Comparison of ENCODE assay signal across 8 mouse cellular contexts in the genomic region with DNA sequence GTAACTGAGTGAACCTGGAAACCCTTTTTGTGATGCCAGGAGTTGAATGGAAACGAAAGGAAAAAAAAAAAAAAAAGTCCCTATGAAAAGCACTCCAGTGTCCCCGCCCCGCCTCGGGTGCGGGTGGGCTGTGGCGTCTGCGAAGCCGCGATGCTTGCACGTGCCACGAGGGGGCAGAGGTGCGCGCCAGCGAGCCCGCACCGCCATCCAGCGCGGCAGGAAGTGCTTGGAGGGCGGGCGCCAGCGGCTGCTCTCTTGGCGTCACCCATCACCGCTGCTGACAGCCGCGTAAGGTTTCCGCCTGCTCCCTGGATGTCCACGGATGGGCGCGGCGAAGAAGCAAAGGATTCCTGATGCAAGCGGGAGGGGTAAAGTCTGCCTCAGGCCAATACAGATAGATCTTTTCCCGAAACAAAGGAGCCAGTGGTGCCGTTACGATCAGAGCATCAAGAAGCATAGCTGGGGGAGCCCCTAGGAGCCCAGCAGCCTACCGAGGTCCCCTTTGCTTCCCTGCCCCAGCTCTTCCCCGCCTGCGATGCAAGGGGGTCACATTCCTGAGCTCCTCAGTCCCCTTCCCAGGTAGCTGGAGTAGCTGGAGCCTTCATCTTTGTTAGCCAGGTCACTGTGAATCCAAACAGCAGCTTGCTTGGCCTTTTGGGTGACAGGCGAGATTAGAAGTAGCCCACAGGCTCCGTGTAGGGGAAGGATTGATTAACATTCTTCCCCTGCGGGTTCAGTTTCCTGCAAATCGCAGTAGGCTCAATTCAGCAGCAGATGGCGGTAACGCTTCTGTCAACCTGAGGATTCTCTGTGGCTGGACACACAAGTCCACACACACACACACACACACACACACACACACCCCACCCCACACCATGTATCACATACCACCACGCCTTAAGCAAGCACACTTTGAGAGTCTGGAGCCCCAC.
A peak's percentile ranks its signal among the peaks of the same experiment; 100 is the strongest.
DNase-seq lines count a peak whose midpoint lies in the region; ATAC-seq lines count a peak whose summit lies in the region.

No protein-coding gene starts in this region.

- peak overlapping the region; percentile 100 for H3K27ac ChIP-seq in hindbrain, embryonic 16.5 days (ENCODE audit: low read depth, low read length)

- H3K27me3 ChIP-seq in hindbrain, embryonic 16.5 days (replicated peaks; ENCODE audit: control insufficient read depth, insufficient read depth, low read length): no peaks in the 10 kb centered on the region

- peak overlapping the region; percentile 58 for H3K4me3 ChIP-seq in hindbrain, embryonic 16.5 days (ENCODE audit: low read length)

- H3K9me3 ChIP-seq in hindbrain, embryonic 16.5 days (ENCODE audit: control insufficient read depth, low read length): no peaks in the 10 kb centered on the region

- H3K36me3 ChIP-seq in hindbrain, embryonic 16.5 days (ENCODE audit: control insufficient read depth, insufficient read depth, low read length): no peaks in the 10 kb centered on the region

- peak; percentile 75 for DNase-seq in WW6 (ENCODE audit: low read depth, low spot score)
- DNase-seq in cerebellum, postnatal 4 days (ENCODE audit: low spot score in 2 of 2): peak; percentile 95 to 96
- DNase-seq in gastrocnemius, adult 18-20 months (ENCODE audit: low spot score): peak; percentile 82
- peak; percentile 89 to 91 for DNase-seq in left cerebral cortex, adult 18-20 months (ENCODE audit: low spot score in 2 of 2)
- peak; percentile 94 to 96 for DNase-seq in lung, postnatal 4 days
- DNase-seq in right cerebral cortex, adult 18-20 months: peak; percentile 95
- DNase-seq in urinary bladder, adult 2 months (ENCODE audit: low spot score): peak; percentile 65

- under 1% methylated on average over 44 of the region's 44 CpGs for WGBS in hindbrain, embryonic 16.5 days

- peak overlapping the region; percentile 94 for H3K9ac ChIP-seq in hindbrain, embryonic 16.5 days (ENCODE audit: low read depth, low read length)

- peak; percentile 95 for ATAC-seq in hindbrain, embryonic 16.5 days

- peak overlapping the region; percentile 96 for H3K4me2 ChIP-seq in hindbrain, embryonic 16.5 days (ENCODE audit: low read length)

- H3K4me1 ChIP-seq in hindbrain, embryonic 16.5 days (ENCODE audit: control insufficient read depth, insufficient read depth, low read depth, low read length): peaks cover 6% of the 10 kb centered on the region

Comparison
In these comparisons a context has a peak if more than half of its experiments do, and no peak if none do; other contexts are left out.
1. Peak in every context shown above with its lines: DNase-seq, ATAC-seq, H3K4me3 ChIP-seq and H3K27ac ChIP-seq.